Mouse (Mus musculus) E14TG2a.4 (cell line): ENCODE measurements around the gene Ptprm.

Experiments used
- H3K27me3 ChIP-seq: 2 replicates; pipeline ENCODE4 v1.6.1; 2014; ENCODE audit warnings: low read length, control low read depth; ENCODE audit not compliant: insufficient read depth
- H3K36me3 ChIP-seq: 2 replicates; pipeline ENCODE4 v1.6.1; 2014; ENCODE audit warnings: low read length, control low read depth; ENCODE audit not compliant: insufficient read depth
- H3K4me1 ChIP-seq: replicated peaks from 2 replicates; pipeline ENCODE4 v1.6.1; 2014; ENCODE audit warnings: low read depth, low read length, control low read depth
- H3K4me3 ChIP-seq: replicated peaks from 2 replicates; pipeline ENCODE4 v1.5.1; 2014; ENCODE audit warnings: mild to moderate bottlenecking, low read length
- H3K9me3 ChIP-seq: 2 replicates; pipeline ENCODE4 v1.6.1; 2014; ENCODE audit warnings: low read length, control low read depth
- CTCF ChIP-seq: conservative IDR thresholded peaks from 2 replicates; pipeline ENCODE4 v1.5.1; 2014; ENCODE audit warnings: low read length
- NANOG ChIP-seq: IDR thresholded peaks from 2 replicates; pipeline ENCODE4 v1.6.1; 2014; ENCODE audit warnings: borderline replicate concordance, low read length, mixed read lengths
- POU5F1 ChIP-seq: IDR thresholded peaks from 2 replicates; pipeline ENCODE4 v1.6.1; 2014; ENCODE audit warnings: low read length, borderline replicate concordance

Ptprm gene

DNA sequence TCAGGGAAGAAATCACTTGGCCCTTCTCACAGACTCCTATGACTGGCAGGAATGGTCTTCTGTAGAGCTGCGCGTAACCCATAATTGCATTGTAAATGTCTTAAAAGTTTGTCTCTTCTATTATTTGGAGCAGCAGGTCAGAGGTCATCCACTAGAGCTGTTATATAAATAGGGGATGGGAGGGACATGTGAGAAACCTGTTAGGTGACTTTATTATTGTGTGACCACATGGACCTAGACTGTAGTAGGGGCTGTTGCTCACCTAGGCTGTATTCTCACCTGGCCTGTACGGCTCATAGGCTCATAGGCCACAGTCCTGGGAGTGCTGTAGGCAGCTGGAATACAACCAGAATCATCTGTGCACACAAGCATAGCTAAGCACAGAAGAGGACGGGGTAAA lies 645.5 kb downstream of the Ptprm start:
- Histone ChIP-seq H3K27me3 (no peaks in the 10 kb centered on the region), H3K4me3 (no peak overlapping the region), H3K36me3 (no peaks in the 10 kb centered on the region), H3K4me1 (no peaks in the 10 kb centered on the region), H3K9me3 (no peaks in the 10 kb centered on the region)
- TF ChIP-seq CTCF (no peak), NANOG (no peak), POU5F1 (no peak)

DNA sequence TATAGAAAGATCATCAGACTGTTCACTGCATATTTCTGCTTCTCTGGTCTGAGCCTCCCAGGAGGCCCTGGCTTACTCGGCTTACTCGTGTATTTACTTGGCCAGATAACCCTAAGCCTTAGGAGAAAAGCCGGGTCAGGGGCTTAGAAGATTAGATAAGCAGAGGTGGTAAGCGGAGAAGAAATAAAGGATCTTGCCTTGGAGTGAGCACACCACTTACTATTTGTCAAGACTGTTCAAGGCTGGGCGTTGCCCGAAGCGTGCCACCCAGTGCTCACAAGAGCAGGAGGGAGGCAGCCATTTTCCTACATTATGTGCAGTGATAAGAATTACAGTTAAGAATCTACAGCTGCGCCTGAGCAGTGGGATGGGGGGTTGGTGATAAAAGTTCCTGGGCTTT lies 646.6 kb downstream of the Ptprm start:
- no peak for TF ChIP-seq NANOG
- no peak for TF ChIP-seq POU5F1
- TF ChIP-seq CTCF = no peak
- no peaks in the 10 kb centered on the region for H3K27me3 ChIP-seq
- H3K4me1 ChIP-seq = no peaks in the 10 kb centered on the region
- H3K4me3 ChIP-seq = no peak overlapping the region
- no peaks in the 10 kb centered on the region for H3K36me3 ChIP-seq
- H3K9me3 ChIP-seq = no peaks in the 10 kb centered on the region

DNA sequence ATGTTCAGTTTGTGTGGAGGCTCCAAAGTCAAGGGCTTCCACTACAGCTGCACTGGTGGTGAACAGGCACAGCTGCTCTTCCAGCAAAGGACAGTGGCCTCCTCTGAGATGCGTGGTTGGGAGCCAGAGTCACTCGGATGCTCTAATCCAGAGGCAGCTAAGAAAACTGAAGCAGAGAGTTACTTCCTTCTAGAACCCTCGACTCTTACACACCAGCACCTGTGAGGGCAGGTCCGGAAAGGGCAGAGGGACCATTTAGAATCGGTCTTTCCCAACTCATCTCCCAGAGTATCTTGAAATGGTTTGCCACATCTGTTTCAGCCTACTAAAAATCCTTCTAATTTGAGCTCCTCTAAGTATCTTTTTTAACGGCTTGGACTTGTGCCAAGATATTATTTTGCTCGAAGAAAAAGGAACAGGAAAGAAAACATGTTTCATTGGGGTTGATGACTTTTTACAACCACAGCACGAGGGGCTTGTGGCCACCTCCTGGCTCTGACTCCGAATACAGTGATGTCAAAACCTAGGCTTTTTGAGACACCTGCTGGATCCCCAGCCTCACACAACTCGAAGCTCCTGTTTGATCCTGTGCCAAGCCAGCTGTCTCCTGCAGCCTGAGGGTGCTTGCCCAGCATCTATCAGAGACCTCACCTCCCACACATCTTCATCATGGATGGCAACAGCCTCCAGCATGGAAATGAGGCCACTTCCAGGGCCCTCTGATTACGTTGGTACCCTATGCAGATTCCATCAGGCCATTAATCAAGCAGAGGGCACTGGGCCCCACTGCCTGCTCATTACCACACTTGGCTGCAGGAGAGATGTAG lies 652.7 kb downstream of the Ptprm start:
- Histone ChIP-seq H3K4me1 (no peaks in the 10 kb centered on the region), H3K36me3 (no peaks in the 10 kb centered on the region), H3K4me3 (no peak overlapping the region), H3K9me3 (no peaks in the 10 kb centered on the region), H3K27me3 (0 out of 2 replicates have a peak, but pooled peaks cover 6% of the 10 kb centered on the region)
- TF ChIP-seq POU5F1 (no peak), CTCF (no peak), NANOG (no peak)

DNA sequence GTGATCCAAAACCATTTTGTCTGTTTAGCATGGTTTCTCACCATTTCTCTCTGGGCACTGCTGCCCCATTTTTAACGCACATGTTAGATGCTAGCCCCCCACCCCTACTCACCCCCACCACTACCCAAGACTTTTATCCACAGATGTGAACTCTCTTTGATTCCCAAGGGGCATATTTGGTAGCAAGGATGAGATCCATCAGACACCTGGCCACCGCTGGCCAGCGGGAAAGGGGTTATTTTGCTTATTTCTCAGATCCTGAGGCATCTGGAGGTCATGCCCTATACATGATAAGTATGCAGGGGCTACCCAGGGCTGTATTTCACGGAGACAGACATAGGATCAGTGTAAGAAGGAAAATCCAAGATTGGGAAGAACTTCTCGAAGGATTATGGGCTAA lies 654.4 kb downstream of the Ptprm start:
- no peaks in the 10 kb centered on the region for H3K36me3 ChIP-seq
- H3K27me3 ChIP-seq = 0 out of 2 replicates have a peak, but pooled peaks cover 6% of the 10 kb centered on the region
- H3K4me1 ChIP-seq = no peaks in the 10 kb centered on the region
- no peaks in the 10 kb centered on the region for H3K9me3 ChIP-seq
- H3K4me3 ChIP-seq = no peak overlapping the region
- TF ChIP-seq POU5F1 = no peak
- no peak for TF ChIP-seq CTCF
- TF ChIP-seq NANOG = no peak

DNA sequence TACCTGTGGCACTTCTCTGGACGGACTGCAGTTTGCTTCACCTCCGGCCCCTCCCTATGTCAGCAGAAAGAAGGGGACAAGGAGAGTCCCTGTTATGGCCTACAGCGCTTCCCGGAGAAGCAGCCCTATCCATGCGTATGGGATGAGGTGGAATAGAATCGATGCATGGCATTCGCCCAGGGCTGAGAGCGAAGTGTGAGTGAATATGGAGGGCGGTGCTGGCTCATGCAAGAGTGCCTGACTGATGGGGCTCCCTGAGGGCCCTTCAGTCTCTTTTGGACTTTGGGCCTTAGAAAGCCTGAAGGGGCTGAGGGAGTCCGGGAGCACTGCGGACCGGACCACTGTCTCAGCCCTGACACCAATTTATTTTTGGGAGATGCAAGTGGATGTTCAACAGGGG lies 656.6 kb downstream of the Ptprm start:
- Histone ChIP-seq H3K4me1 (no peaks in the 10 kb centered on the region), H3K27me3 (0 out of 2 replicates have a peak, but pooled peaks cover 6% of the 10 kb centered on the region), H3K4me3 (no peak overlapping the region), H3K36me3 (no peaks in the 10 kb centered on the region), H3K9me3 (peaks cover 17% of the 10 kb centered on the region)
- TF ChIP-seq NANOG (no peak), CTCF (no peak), POU5F1 (no peak)

DNA sequence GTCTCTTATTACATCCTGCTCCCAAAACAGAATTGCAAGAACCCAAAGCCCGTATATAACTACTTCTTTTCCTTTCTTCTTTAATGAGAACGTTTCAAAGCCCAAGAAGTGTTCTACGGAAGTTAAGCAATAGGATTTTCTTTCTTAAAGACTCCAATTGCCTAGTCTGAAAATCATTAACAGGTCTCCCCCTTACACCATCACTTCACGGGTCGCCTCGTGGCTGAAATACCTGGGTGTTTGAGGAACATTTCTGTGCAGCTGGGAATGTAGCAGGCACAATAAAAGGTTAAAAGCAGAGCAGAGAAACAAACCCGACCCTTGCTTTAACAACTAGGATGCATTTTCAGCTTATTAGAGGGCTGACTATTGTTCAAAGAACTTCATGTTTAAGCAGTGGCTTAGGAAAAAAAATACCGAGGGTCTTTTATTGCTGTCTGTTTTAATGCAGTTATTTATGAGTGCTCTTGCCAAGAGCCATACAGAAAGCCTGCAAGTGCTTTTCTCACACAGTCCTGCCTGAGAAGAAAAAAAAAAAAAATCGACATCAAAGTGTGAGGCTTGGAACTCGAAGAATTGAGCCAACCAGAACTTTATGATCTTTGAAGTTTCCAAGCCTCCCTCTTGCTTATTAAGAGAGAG lies 657.6 kb downstream of the Ptprm start:
- 0 out of 2 replicates have a peak, but pooled peaks cover 6% of the 10 kb centered on the region for H3K27me3 ChIP-seq
- no peaks in the 10 kb centered on the region for H3K4me1 ChIP-seq
- H3K4me3 ChIP-seq = no peak overlapping the region
- no peak for TF ChIP-seq NANOG
- TF ChIP-seq CTCF = no peak
- no peak for TF ChIP-seq POU5F1
- H3K36me3 ChIP-seq = no peaks in the 10 kb centered on the region
- H3K9me3 ChIP-seq = peaks cover 20% of the 10 kb centered on the region

DNA sequence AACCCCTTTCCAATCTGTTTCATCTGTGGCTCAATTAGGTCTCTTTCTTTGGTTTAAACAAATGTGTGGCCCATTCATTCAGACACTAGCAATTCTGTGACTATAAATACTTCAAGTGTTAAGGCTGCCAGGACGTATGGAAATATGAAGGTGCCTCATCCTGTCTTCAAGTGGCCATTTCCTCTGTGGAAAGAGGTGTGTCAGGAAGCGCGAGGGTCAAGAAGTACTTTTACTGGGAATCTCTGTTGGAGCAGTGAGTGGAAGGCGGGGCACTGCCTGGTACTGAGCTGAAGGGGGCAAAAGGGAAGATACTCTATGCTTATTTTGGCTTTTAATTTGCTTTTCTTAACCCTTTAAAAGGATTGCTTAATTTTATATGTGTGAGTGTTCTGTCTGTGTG lies 659.9 kb downstream of the Ptprm start:
- peaks cover 20% of the 10 kb centered on the region for H3K9me3 ChIP-seq
- no peak for TF ChIP-seq POU5F1
- TF ChIP-seq CTCF = no peak
- TF ChIP-seq NANOG = no peak
- no peak overlapping the region for H3K4me3 ChIP-seq
- 0 out of 2 replicates have a peak, but pooled peaks cover 6% of the 10 kb centered on the region for H3K27me3 ChIP-seq
- no peaks in the 10 kb centered on the region for H3K36me3 ChIP-seq
- H3K4me1 ChIP-seq = no peaks in the 10 kb centered on the region

DNA sequence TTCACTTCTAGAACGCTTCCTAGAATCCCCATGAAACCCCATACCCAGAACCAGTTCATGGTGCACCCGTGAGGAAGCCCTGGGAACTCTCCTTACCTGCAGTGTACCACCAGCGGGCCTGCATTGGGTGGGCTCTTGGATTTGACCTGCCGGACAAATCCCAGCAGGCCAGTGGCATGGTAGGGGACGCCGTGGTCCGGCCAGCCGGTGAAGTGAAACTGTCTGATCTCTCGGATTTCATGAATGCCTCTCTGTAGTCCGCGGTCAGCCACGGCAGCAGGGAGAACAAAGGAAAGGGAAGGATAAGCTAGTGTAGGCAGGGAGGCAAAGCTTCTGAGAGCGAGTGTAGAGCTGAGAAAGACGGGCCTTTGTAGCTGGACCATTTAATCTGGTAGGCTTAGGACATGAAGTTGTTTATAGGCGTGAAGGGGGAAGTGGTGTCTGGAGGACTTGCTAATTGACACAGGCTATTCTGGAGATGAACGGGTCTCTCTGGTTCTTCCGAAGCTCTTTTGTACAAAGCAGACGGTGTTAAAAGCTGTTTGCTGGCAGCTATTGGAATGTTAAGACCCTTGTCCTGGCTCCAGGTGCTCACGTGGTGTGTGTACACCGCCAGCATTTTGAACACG lies 660.5 kb downstream of the Ptprm start:
- Histone ChIP-seq H3K4me3 (no peak overlapping the region), H3K36me3 (no peaks in the 10 kb centered on the region), H3K4me1 (no peaks in the 10 kb centered on the region), H3K9me3 (peaks cover 20% of the 10 kb centered on the region), H3K27me3 (0 out of 2 replicates have a peak, but pooled peaks cover 6% of the 10 kb centered on the region)
- TF ChIP-seq NANOG = no peak
- no peak for TF ChIP-seq POU5F1
- TF ChIP-seq CTCF = no peak
